Comparison of ENCODE assay signal across 9 mouse cellular contexts in the genomic region with DNA sequence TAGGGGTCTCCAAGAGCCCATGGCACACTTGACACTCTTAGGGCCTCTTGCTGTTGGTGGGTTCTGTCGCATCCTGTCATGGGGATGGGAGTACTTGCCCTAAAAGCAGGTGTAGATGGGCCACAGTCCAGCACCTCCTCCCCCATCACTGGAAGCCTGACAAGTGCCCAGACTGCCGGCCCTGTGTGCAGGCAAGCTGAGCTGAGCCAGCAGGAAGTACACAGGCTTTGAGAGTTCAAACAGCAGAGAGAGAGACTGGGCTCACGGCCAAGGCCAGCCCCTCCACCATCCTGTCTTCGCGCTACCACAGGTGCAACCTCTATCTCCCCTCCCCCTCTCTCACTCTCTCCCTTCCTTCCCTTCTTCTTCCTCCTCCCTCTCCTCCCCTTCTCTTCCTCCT. TPM values are rescaled to one million over a fixed set of nuclear protein-coding genes. Genes with fewer than 3 reads are reported as not detected.
DNase-seq lines count a peak whose midpoint lies in the region; ATAC-seq lines count a peak whose summit lies in the region.
"Had no signal": no experiment of that assay in that cellular context is flagged by ENCODE, and none has a peak within 500 bp of the region (broad histone marks: within the 10 kb centered on the region; RNA-seq: fewer than 3 reads in every experiment).

No protein-coding gene starts in this region.

- 23% methylated on average over 5 of the region's 5 CpGs for WGBS in heart, embryonic 12.5 days
- WGBS in midbrain, embryonic 11.5 days: 68% methylated on average over 5 of the region's 5 CpGs

- H3K4me2 ChIP-seq in heart, embryonic 12.5 days: no peak overlapping the region
- no peak overlapping the region for H3K4me2 ChIP-seq in midbrain, embryonic 11.5 days
- H3K4me2 ChIP-seq: limb, embryonic 13.5 days had no signal

- H3K4me1 ChIP-seq in heart, embryonic 12.5 days (replicated peaks): peaks cover 13% of the 10 kb centered on the region
- H3K4me1 ChIP-seq in midbrain, embryonic 11.5 days (ENCODE audit: control insufficient read depth, insufficient read depth, low read length): no peaks in the 10 kb centered on the region

- H3K27me3 ChIP-seq in heart, embryonic 12.5 days (replicated peaks): no peaks in the 10 kb centered on the region
- no peaks in the 10 kb centered on the region for H3K27me3 ChIP-seq in midbrain, embryonic 11.5 days (ENCODE audit: control insufficient read depth, insufficient read depth, low read length)
- H3K27me3 ChIP-seq: limb, embryonic 13.5 days had no signal

- peak; percentile 64 for DNase-seq in ovary, adult 18-20 months (ENCODE audit: low spot score)
- DNase-seq in ovary, postnatal 10 days (ENCODE audit: low spot score): no peak
- peak; percentile 76 to 86 for DNase-seq in kidney, postnatal 25 days
- DNase-seq in frontal cortex, postnatal 36 days (ENCODE audit: low spot score in 2 of 2): no peak
- DNase-seq in midbrain, embryonic 11.5 days (ENCODE audit: low spot score, missing footprints): no peak
- no peak for DNase-seq in left cerebral cortex, adult 9 months (ENCODE audit: low spot score in 2 of 2)

- no peak overlapping the region for H3K9ac ChIP-seq in heart, embryonic 12.5 days
- no peak overlapping the region for H3K9ac ChIP-seq in midbrain, embryonic 11.5 days (ENCODE audit: low read length)
- H3K9ac ChIP-seq: limb, embryonic 13.5 days had no signal

- H3K4me3 ChIP-seq in heart, embryonic 12.5 days: no peak overlapping the region
- H3K4me3 ChIP-seq in midbrain, embryonic 11.5 days (ENCODE audit: low read depth, low read length): no peak overlapping the region
- H3K4me3 ChIP-seq: limb, embryonic 13.5 days had no signal

- 0 out of 2 replicates have a peak overlapping the region, but pooled peaks have one; percentile 1 for H3K27ac ChIP-seq in heart, embryonic 12.5 days (ENCODE audit: poor library complexity, severe bottlenecking)
- no peak overlapping the region for H3K27ac ChIP-seq in midbrain, embryonic 11.5 days (ENCODE audit: low read depth, low read length)

- peaks cover 9% of the 10 kb centered on the region; the same call in 1 of the 2 replicates for H3K9me3 ChIP-seq in heart, embryonic 12.5 days (replicated peaks)
- H3K9me3 ChIP-seq in midbrain, embryonic 11.5 days (ENCODE audit: control insufficient read depth, low read length): no peaks in the 10 kb centered on the region

- no peaks in the 10 kb centered on the region for H3K36me3 ChIP-seq in heart, embryonic 12.5 days
- no peaks in the 10 kb centered on the region for H3K36me3 ChIP-seq in midbrain, embryonic 11.5 days (ENCODE audit: control insufficient read depth, insufficient read depth, low read length)
- H3K36me3 ChIP-seq: limb, embryonic 13.5 days had no signal

- peak; percentile 76; the same call in 1 of the 2 replicates for ATAC-seq in heart, embryonic 12.5 days (ENCODE audit: insufficient number of reproducible peaks, low FRiP score)
- ATAC-seq in megakaryocyte-erythroid progenitor cell, adult 5-6 weeks (replicated peaks; ENCODE audit: low FRiP score, low TSS enrichment, poor library complexity, severe bottlenecking): 0 out of 2 replicates have a peak, but pooled peaks have one; percentile 29
- ATAC-seq in midbrain, embryonic 11.5 days (ENCODE audit: low FRiP score): no peak

RNA-seq across cellular contexts. Expression of a gene that starts 26.2 kb away (rescaled TPM):
- polyA plus RNA-seq in heart, embryonic 12.5 days (2016; fragmentation: Nextera tagmentation; extraction: Ambion mirVana): 0.57 and 0.81 TPM in 2 replicates
- total RNA-seq in megakaryocyte-erythroid progenitor cell, adult 5-6 weeks (2014; fragmentation: Nextera tagmentation): 11.1 and 12.1 TPM in 2 replicates
- total RNA-seq in megakaryocyte-erythroid progenitor cell, adult 5-6 weeks (2017): 7.1 and 8.9 TPM in 2 replicates
- 0.20 and 0.22 TPM in 2 replicates for polyA plus RNA-seq in midbrain, embryonic 11.5 days (2014; fragmentation: Nextera tagmentation; extraction: Ambion mirVana)

Comparison
In these comparisons a context has a peak if more than half of its experiments do, and no peak if none do; other contexts are left out.
1. DNase-seq: peak in ovary, adult 18-20 months (single experiment) and kidney, postnatal 25 days (2 of 2); none in ovary, postnatal 10 days (single experiment), frontal cortex, postnatal 36 days (0 of 2), midbrain, embryonic 11.5 days (single experiment) and left cerebral cortex, adult 9 months (0 of 2).